Comparison of ENCODE assay signal across 18 mouse cellular contexts in the genomic region with DNA sequence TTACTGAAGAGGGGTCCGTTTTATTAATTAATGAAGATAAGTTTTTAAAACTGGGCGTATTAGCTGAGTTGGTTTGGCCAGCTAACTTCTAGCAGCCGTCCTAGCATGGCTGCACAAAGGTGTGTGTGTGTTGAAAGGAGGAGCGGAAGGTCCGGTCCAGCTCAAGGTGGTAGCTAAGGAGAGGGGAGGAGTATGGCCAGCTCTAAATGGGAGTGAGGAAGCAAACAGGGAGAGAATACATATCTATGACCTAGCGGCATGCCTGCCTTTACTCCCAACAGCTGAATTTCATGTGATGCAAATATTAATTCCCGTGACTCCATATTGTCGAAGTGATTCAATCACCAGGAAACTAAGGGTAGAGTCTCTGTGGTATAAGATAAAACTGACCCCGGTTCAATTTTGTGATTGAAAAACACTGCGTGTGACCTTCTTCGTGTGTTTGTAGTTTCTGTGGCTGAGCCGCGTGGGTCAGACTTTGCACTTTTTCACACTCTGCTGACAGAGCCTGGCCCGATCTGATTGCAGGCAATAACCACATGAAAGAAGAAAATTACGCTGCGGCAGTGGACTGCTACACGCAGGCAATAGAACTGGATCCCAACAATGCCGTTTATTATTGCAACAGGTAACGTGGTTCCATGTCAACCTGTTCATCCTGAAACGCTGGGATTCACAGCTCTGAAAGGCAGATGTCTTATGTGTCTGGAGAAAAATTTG.
"Had no signal": no experiment of that assay in that cellular context is flagged by ENCODE, and none has a peak within 500 bp of the region (broad histone marks: within the 10 kb centered on the region; RNA-seq: fewer than 3 reads in every experiment).

No protein-coding gene starts in this region.

- ATAC-seq: hindbrain, embryonic 16.5 days; liver, postnatal 0 days; lung, postnatal 0 days; midbrain, embryonic 13.5 days; midbrain, embryonic 16.5 days had no signal

- H3K4me3 ChIP-seq: kidney, embryonic 15.5 days; limb, embryonic 10.5 days; limb, embryonic 13.5 days; megakaryocyte, embryonic 14.5 days; midbrain, embryonic 10.5 days; midbrain, embryonic 13.5 days; myocyte; stomach, embryonic 15.5 days had no signal

- H3K4me2 ChIP-seq: kidney, embryonic 15.5 days; limb, embryonic 13.5 days; lung, embryonic 14.5 days; midbrain, embryonic 13.5 days; stomach, embryonic 15.5 days had no signal

- H3K27me3 ChIP-seq: kidney, embryonic 15.5 days; limb, embryonic 13.5 days; midbrain, embryonic 13.5 days; stomach, embryonic 15.5 days had no signal

- DNase-seq: kidney, adult 18-20 months; liver; liver, postnatal 0 days; lung, embryonic 14.5 days; thymus, postnatal 25 days had no signal

- H3K9me3 ChIP-seq: kidney, embryonic 15.5 days; limb, embryonic 10.5 days; limb, embryonic 13.5 days; megakaryocyte, embryonic 14.5 days; midbrain, embryonic 10.5 days; midbrain, embryonic 13.5 days; stomach, embryonic 15.5 days had no signal

- H3K9ac ChIP-seq: kidney, embryonic 15.5 days; limb, embryonic 13.5 days; liver, embryonic 14.5 days; liver, postnatal 0 days; lung, embryonic 14.5 days; midbrain, embryonic 13.5 days; stomach, embryonic 15.5 days had no signal

- H3K4me1 ChIP-seq: limb, embryonic 10.5 days; limb, embryonic 13.5 days; megakaryocyte, embryonic 14.5 days; midbrain, embryonic 13.5 days; stomach, embryonic 15.5 days had no signal

- H3K27ac ChIP-seq: kidney, embryonic 15.5 days; limb, embryonic 10.5 days; limb, embryonic 13.5 days; liver, embryonic 14.5 days; macrophage; midbrain, embryonic 10.5 days; midbrain, embryonic 13.5 days; stomach, embryonic 15.5 days had no signal

- H3K36me3 ChIP-seq: stomach, embryonic 15.5 days had no signal
